Mouse (Mus musculus) CH12.LX (cell line): ENCODE results near the gene Ssbp2. TPM values are rescaled to one million over a fixed set of nuclear protein-coding genes. Genes with fewer than 3 reads are reported as not detected.
A peak's percentile ranks its signal among the peaks of the same experiment; 100 is the strongest.

ENCODE experiments used
- DNase-seq: peaks from one replicate; pipeline ENCODE4 v3.0.0-alpha.2; 2013; ENCODE audit errors: extremely low read depth
- H3K27ac ChIP-seq: 2 replicates; pipeline ENCODE4 v1.5.1; 2012; ENCODE audit warnings: low read depth, mild to moderate bottlenecking, control low read depth, moderate library complexity; ENCODE audit not compliant: insufficient read depth
- H3K27me3 ChIP-seq: replicated peaks from 2 replicates; pipeline ENCODE3; 2012; ENCODE audit warnings: inconsistent platforms
- H3K36me3 ChIP-seq, 2 experiments: replicated peaks in 1 of 2; 2 replicates each; pipeline versions ENCODE3 to v1.6.1; 2012; ENCODE audit warnings: inconsistent platforms in 1 of 2, low read length in 1 of 2, mild to moderate bottlenecking in 1 of 2, mixed read lengths in 1 of 2, moderate library complexity in 1 of 2; ENCODE audit not compliant: control insufficient read depth in 1 of 2, insufficient read depth in 1 of 2
- H3K4me1 ChIP-seq, 2 experiments: 2 replicates each; pipeline ENCODE4 v1.6.1; 2012; ENCODE audit warnings: inconsistent platforms in 1 of 2, moderate library complexity in 1 of 2; ENCODE audit not compliant: insufficient read depth in 2 of 2, control insufficient read depth in 1 of 2
- H3K4me2 ChIP-seq: 2 replicates; pipeline ENCODE4 v1.6.1; 2012; ENCODE audit warnings: low read depth, mild to moderate bottlenecking, control low read depth; ENCODE audit not compliant: poor library complexity, insufficient read depth, severe bottlenecking
- H3K4me3 ChIP-seq, 3 experiments: fragments of 150-350 bp in 1 of 3; sonication (generic) in 1 of 3; replicated peaks in 1 of 3; 2 replicates each; pipeline versions ENCODE3 to v1.5.1; 2011 to 2012; ENCODE audit warnings: low read depth in 2 of 3, low read length in 2 of 3, mild to moderate bottlenecking in 2 of 3, moderate library complexity in 2 of 3, control low read depth in 1 of 3, improper control_type of control experiment in 1 of 3, inconsistent platforms in 1 of 3, mixed read lengths in 1 of 3; ENCODE audit not compliant: poor library complexity in 1 of 3
- H3K79me2 ChIP-seq: replicated peaks from 2 replicates; pipeline ENCODE4 v1.6.1; 2012; ENCODE audit warnings: mild to moderate bottlenecking, moderate library complexity; ENCODE audit not compliant: control insufficient read depth, poor library complexity, insufficient read depth, severe bottlenecking; ENCODE audit errors: extremely low read depth
- H3K9ac ChIP-seq: 2 replicates; pipeline ENCODE4 v1.6.1; 2012; ENCODE audit warnings: low read depth, mild to moderate bottlenecking, control low read depth, moderate library complexity; ENCODE audit not compliant: insufficient read depth
- H3K9me3 ChIP-seq: replicated peaks from 2 replicates; pipeline ENCODE3; 2012; ENCODE audit warnings: low read length, inconsistent platforms, mixed read lengths
- CHD1 ChIP-seq: IDR thresholded peaks from 2 replicates; pipeline ENCODE4 v1.6.1; 2012; ENCODE audit warnings: low read depth, low read length, improper control_type of control experiment, inconsistent platforms
- CTCF ChIP-seq, 2 experiments: IDR thresholded peaks in 1 of 2; conservative IDR thresholded peaks in 1 of 2; 2 replicates each; pipeline ENCODE4 v1.5.1; 2011 to 2012; ENCODE audit warnings: low read depth in 2 of 2, low read length in 2 of 2, improper control_type of control experiment in 1 of 2, inconsistent platforms in 1 of 2, mild to moderate bottlenecking in 1 of 2, moderate library complexity in 1 of 2
- E2F4 ChIP-seq: IDR thresholded peaks from 2 replicates; pipeline ENCODE4 v1.6.1; 2011; ENCODE audit warnings: low read depth, low read length, improper control_type of control experiment; ENCODE audit not compliant: insufficient replicate concordance
- ELF1 ChIP-seq: IDR thresholded peaks from 2 replicates; pipeline ENCODE4 v1.6.1; 2014; ENCODE audit warnings: low read depth, mild to moderate bottlenecking, inconsistent platforms, low read length, improper control_type of control experiment
- EP300 ChIP-seq: IDR thresholded peaks from 2 replicates; pipeline ENCODE4 v1.6.1; 2011; ENCODE audit warnings: low read length, improper control_type of control experiment
- MAFK ChIP-seq: IDR thresholded peaks from 2 replicates; pipeline ENCODE4 v1.6.1; 2011; ENCODE audit warnings: low read length, improper control_type of control experiment; ENCODE audit not compliant: insufficient replicate concordance
- MEF2A ChIP-seq: IDR thresholded peaks from 2 replicates; pipeline ENCODE4 v1.6.1; 2014; ENCODE audit warnings: low read depth, mild to moderate bottlenecking, inconsistent platforms, low read length, improper control_type of control experiment, borderline replicate concordance
- NRF1 ChIP-seq: IDR thresholded peaks from 2 replicates; pipeline ENCODE4 v1.6.1; 2014; ENCODE audit warnings: low read depth, mild to moderate bottlenecking, inconsistent platforms, low read length, improper control_type of control experiment, moderate library complexity
- POLR2AphosphoS2 ChIP-seq: IDR thresholded peaks from 2 replicates; pipeline ENCODE4 v1.6.1; 2011; ENCODE audit warnings: low read depth, low read length, improper control_type of control experiment
- TCF12 ChIP-seq: IDR thresholded peaks from 2 replicates; pipeline ENCODE4 v1.6.1; 2014; ENCODE audit warnings: low read depth, mild to moderate bottlenecking, inconsistent platforms, low read length, improper control_type of control experiment
- ZMIZ1 ChIP-seq: IDR thresholded peaks from 2 replicates; pipeline ENCODE4 v1.6.1; 2012; ENCODE audit warnings: low read depth, mild to moderate bottlenecking, inconsistent platforms, low read length, improper control_type of control experiment
- dilution Hi-C: fragments of 300-500 bp; cut with MboI; formaldehyde crosslinking; loops from 2 replicates; pipeline ENCODE4 v1.14.3; 2020; ENCODE audit warnings: low sequenced_read_pairs; ENCODE audit not compliant: extremely low pct_unique_long_range_greater_than_20kb, extremely low pct_ligation_motif_present
- in situ Hi-C: fragments of 300-500 bp; cut with MboI; formaldehyde crosslinking; loops from 3 replicates; pipeline ENCODE4 v1.14.3; 2019; ENCODE audit warnings: low sequenced_read_pairs, low pct_ligation_motif_present, low pct_unique_long_range_greater_than_20kb, mixed read lengths
- polyA plus RNA-seq: library from polyadenylated mRNA; unstranded; fragments of >175 nt; gene quantifications from 2 replicates; pipeline ENCODE4 v1.2.1, GENCODE M21; 2012; ENCODE audit warnings: low read depth; ENCODE audit not compliant: insufficient read length
- total RNA-seq, 2 experiments: library from RNA; depleted of rRNA; stranded (reverse); fragments of 300-350 nt in 1 of 2; fragments of >200 nt in 1 of 2; gene quantifications; 2 replicates each; pipeline ENCODE4 v1.2.3; 2012 to 2014

The Ssbp2 gene
- total and polyA plus RNA-seq, 3 experiments: 1.9 to 3.6 (median 1.9) TPM

DNA sequence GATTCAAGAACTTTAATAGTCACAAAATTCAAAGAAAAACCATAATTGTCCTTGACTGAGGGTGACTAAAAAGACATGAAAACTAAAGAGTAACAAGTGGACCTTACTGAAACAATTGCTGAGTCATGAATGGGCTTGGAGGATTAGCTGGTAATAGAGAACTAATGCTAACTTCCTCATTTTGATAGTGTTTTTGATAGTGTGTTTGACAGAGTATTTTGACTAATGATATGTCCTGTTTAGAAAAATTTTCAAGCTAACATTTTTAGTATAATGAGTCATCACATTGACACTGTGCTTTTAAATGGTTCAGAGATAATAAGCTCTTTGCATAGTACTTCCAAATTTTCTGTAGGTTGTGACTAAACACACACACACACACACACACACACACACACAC is 267.8 kb downstream of the Ssbp2 start:
- Histone ChIP-seq H3K79me2 (no peaks in the 10 kb centered on the region), H3K4me2 (no peak overlapping the region), H3K4me1 (peaks cover 11 to 48% of the 10 kb centered on the region in 2 experiments; a peak in 3 of 4 replicates), H3K27ac (no peak overlapping the region), H3K27me3 (no peaks in the 10 kb centered on the region), H3K9ac (no peak overlapping the region)
- peak; percentile 29 for DNase-seq
- dilution Hi-C loops: no loop called here
- in situ Hi-C loops: no loop called here
- TF ChIP-seq CHD1: no peak
- no peak for TF ChIP-seq TCF12
- 0 out of 2 replicates have a peak, but pooled peaks have one; percentile 38 for TF ChIP-seq EP300
- TF ChIP-seq MAFK: peak; percentile 87; the same call in 1 of the 2 replicates
- no peak for TF ChIP-seq NRF1
- no peak for TF ChIP-seq ZMIZ1
- TF ChIP-seq, all 38 proteins: peak for 2
- Histone ChIP-seq H3K4me3 (no peak overlapping the region), H3K9me3 (no peaks in the 10 kb centered on the region), H3K36me3 (no peaks in the 10 kb centered on the region)

- H3K9ac ChIP-seq: no peak overlapping the region
- H3K79me2 ChIP-seq: no peaks in the 10 kb centered on the region
- no peak for DNase-seq
- TF ChIP-seq ELF1: no peak
- TF ChIP-seq EP300: no peak
- no peak for TF ChIP-seq CTCF (conservative IDR thresholded peaks at IDR 0.05 in 1 of 2, IDR thresholded peaks at IDR 0.05 in 1 of 2; ENCODE audit: low read depth in 2 of 2, low read length in 2 of 2)
- no peak for TF ChIP-seq POLR2AphosphoS2
- TF ChIP-seq E2F4: no peak
- TF ChIP-seq CHD1: no peak
- no peaks in the 10 kb centered on the region for H3K9me3 ChIP-seq
- no peaks in the 10 kb centered on the region for H3K27me3 ChIP-seq
- no peaks in the 10 kb centered on the region for H3K36me3 ChIP-seq
- no peak overlapping the region for H3K4me3 ChIP-seq
- no peaks in the 10 kb centered on the region for H3K4me1 ChIP-seq
- in situ Hi-C loops: no loop called here
- no peak overlapping the region for H3K4me2 ChIP-seq
- H3K27ac ChIP-seq: no peak overlapping the region
- dilution Hi-C loops: no loop called here
Measured at GRCm38 (mm10) chr13:91737191-91737590, 277.1 kb downstream of the Ssbp2 start.

- no peaks in the 10 kb centered on the region for H3K27me3 ChIP-seq
- no peak for DNase-seq
Measured at GRCm38 (mm10) chr13:91740851-91741250, 280.8 kb downstream of the Ssbp2 start.

More at GRCm38 (mm10) chr13:91740851-91741250, 280.8 kb downstream of the Ssbp2 start:
- Histone ChIP-seq H3K4me2 (no peak overlapping the region), H3K9ac (no peak overlapping the region), H3K9me3 (no peaks in the 10 kb centered on the region), H3K36me3 (no peaks in the 10 kb centered on the region), H3K27ac (no peak overlapping the region), H3K4me1 (no peaks in the 10 kb centered on the region), H3K79me2 (no peaks in the 10 kb centered on the region), H3K4me3 (no peak overlapping the region)
- dilution Hi-C loops (no loop called here), in situ Hi-C loops (no loop called here)
- TF ChIP-seq MEF2A: no peak
